Mouse (Mus musculus) cerebellum, postnatal 14 days (tissue): ENCODE data around the gene Arl8a.

ENCODE experiments used
- DNase-seq, 2 experiments: peaks; one replicate each; pipeline ENCODE4 v3.0.0; 2021; ENCODE audit warnings: mixed read lengths in 2 of 2

Arl8a gene

GRCm38 (mm10) chr1:135204196-135205126 is 57.8 kb downstream of the Arl8a start:
- no peak for DNase-seq

- DNase-seq = no peak
Measured at GRCm38 (mm10) chr1:135205257-135205656, 58.6 kb downstream of the Arl8a start.
